Mouse (Mus musculus) monocyte, adult 5-6 weeks (primary cell): ENCODE measurements around the gene Eea1. TPM values are rescaled to one million over a fixed set of nuclear protein-coding genes. Genes with fewer than 3 reads are reported as not detected.

ENCODE experiments used
- ATAC-seq: fragments of 153-309, 156-312 bp; replicated peaks from 2 replicates; pipeline ENCODE4 v1.8.0; 2017; ENCODE audit warnings: mild to moderate bottlenecking; ENCODE audit not compliant: low TSS enrichment, insufficient number of reproducible peaks, severe bottlenecking, poor library complexity, low FRiP score
- total RNA-seq: library from RNA; stranded (forward); fragments of 200-1000, 200-491, 200-594 nt; gene quantifications from 3 replicates; pipeline ENCODE4 v1.2.3, GENCODE M21; 2017

The Eea1 gene
- total RNA-seq, 1 experiment from 2014 or later = 22.9 TPM

- no peak for ATAC-seq
These were observed 1.4 kb downstream of the Eea1 start for GRCm38 (mm10) chr10:95941768-95942425.

- ATAC-seq = no peak
These were observed 4.6 kb downstream of the Eea1 start for GRCm38 (mm10) chr10:95945086-95945485.

- ATAC-seq = no peak
These were observed 9.0 kb downstream of the Eea1 start for GRCm38 (mm10) chr10:95949410-95949809.

DNA sequence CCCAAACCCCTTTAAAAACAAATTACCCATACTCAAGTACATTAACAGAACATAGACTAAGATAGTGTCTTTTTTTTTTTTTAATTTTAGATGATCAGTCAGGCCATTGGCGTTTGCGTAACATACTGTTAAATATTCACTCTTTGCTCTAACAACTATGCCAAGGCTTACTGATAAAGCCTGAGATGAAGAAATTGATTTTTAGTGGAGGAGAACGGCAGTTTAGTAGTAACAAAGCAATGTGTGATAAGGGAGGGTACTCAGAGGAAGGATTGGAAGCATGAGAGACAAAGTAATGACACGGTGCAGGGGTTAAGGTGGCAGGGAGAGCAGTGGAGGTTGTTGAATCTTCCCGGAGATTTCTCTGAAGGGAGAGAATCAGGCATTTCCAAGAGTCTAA is 9.7 kb downstream of the Eea1 start:
- no peak for ATAC-seq

- no peak for ATAC-seq
These were observed 10.3 kb downstream of the Eea1 start for GRCm38 (mm10) chr10:95950797-95951196.

DNA sequence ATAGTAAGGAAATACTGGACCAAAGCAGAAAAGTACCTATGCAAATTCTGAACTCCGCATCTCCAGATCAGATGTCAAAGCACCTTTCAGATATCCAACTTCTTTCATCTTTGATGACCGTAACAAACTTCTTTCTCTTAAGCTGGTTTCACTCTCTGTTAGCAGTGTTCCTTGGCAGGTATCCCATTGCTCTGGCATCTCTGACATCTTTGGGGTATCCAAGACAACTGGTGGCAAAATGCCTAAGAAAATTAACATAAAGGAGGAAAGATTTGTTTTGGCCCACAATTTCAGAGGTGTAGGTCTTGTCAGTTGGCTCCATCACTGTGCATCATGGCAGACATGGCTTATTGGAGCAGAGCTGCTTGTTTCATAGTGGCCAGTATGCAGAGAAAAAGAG is 10.9 kb downstream of the Eea1 start:
- ATAC-seq = no peak

- ATAC-seq = no peak
These were observed 16.2 kb downstream of the Eea1 start for GRCm38 (mm10) chr10:95956629-95957028.

- ATAC-seq = no peak
These were observed 17.1 kb downstream of the Eea1 start for GRCm38 (mm10) chr10:95957574-95957973.

GRCm38 (mm10) chr10:95964679-95965078 is 24.2 kb downstream of the Eea1 start:
- ATAC-seq = no peak

- ATAC-seq = peak; percentile 50
These were observed 29.2 kb downstream of the Eea1 start for GRCm38 (mm10) chr10:95969694-95970093.

DNA sequence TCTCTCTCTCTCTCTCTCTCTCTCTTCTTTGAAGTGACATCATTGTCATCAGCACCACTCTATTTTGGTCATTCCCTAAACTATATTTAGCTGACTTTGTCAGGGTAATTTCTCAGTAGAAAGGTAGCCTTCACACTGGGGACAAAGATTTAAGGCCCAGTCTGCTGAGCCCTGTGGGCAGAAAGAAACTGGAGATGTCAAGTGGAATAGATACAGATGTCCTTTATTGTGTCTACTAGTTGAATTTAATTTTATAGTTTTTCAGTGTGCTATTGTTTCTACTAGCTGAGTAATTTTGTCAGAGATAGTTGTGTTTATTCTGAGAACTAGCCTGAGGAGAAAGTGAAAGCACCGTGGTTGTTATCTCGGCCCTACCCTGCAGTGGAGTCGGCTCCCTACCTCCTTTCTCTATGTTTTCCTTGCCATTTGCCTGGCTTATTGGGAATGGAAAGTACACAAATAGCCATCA is 30.3 kb downstream of the Eea1 start:
- no peak for ATAC-seq

DNA sequence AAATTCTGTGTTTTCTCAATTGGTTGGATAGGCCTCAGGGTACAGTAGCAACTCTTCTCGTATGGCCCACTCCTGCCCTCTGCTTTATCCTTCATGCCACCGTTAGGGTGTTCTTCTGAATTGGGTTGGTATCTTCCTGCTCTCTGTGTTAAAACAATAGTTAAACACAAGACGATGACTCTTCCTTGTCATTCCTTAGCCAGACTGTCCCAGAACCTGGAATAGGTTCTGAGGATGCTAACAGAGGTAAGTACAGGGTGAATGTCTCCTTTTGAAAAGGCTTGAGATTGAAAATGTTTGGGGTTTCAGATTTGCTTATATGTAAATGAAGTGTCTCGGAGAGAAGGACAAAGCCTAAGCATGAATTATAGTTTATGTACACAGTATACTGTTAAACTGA is 30.9 kb downstream of the Eea1 start:
- no peak for ATAC-seq

DNA sequence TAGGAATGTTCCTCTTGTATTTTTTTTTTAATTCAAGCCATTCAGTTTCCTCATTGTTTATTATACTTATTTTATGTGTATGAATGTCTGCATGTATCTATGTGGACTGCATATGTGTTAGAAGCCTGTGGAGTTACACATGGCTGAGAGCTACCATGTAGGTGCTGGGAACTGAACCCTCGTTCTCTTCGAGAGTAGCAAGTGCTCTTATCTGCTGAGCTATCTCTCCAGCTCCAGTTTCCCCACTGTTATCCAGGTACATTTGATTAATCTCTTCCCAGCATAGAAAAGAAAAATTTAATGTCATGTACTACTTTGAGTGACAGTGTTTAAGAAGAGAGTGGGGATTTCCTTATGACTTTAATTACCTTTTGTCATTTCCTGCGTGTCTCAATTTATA is 31.5 kb downstream of the Eea1 start:
- ATAC-seq = no peak

GRCm38 (mm10) chr10:95974462-95974861 is 34.0 kb downstream of the Eea1 start:
- no peak for ATAC-seq

GRCm38 (mm10) chr10:95976798-95977197 is 36.3 kb downstream of the Eea1 start:
- no peak for ATAC-seq

GRCm38 (mm10) chr10:95989731-95990130 is 49.3 kb downstream of the Eea1 start:
- ATAC-seq = no peak

GRCm38 (mm10) chr10:95991176-95991575 is 50.7 kb downstream of the Eea1 start:
- ATAC-seq = no peak

DNA sequence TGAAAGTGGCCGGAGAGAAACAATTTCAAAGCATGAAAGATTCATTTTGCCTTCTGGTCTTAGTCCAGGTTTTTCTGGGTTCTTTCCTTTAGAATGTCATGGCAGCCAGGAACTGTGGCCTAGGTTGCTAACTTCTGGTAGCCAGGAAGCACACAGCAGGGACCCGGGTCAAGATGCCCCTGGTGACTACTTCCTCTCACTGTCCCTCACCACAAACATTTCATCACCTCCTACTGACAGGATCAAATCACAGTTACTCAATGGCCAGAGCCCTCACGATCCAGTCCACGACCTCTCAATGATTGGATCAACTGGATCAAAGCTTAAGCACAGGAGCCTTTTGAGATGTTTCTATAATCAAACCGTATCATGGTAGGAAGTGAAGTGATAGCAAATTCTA is 60.5 kb downstream of the Eea1 start:
- ATAC-seq = peak; percentile 82

DNA sequence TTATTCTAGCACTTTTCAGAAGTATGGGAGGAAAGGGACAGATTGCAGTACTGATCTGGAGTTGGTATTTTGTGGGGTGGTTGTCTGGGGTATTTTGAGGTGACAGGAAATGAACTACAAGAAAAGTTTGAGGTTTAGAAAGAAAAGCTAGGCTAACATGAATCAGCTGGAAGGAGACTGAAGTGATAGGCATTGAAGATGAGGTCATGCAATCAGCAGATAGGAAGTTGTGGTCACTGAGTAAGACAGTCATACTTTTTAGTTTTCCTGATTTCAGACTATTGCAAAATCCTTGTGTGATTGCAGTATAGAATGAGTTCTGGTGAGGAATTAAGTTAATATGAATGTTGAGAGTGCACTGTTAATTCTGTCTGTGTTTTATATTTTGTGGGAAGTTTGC is 75.3 kb downstream of the Eea1 start:
- ATAC-seq = peak; percentile 84

GRCm38 (mm10) chr10:96017418-96017817 is 77.0 kb downstream of the Eea1 start:
- no peak for ATAC-seq
